Mouse (Mus musculus): ENCODE data around the gene Naaladl1. TPM values are rescaled to one million over a fixed set of nuclear protein-coding genes. Genes with fewer than 3 reads are reported as not detected.
"Not testable (repeated sequence)": the region's sequence is repeated elsewhere in the genome, so short reads cannot be mapped to it uniquely, and the experiment has no call there.

The Naaladl1 gene
- polyA plus RNA-seq, 1 experiment from 2014 or later: 0.47 TPM

- Histone ChIP-seq H3K36me3 (ENCODE audit: insufficient read depth, low read length) (no peaks in the 10 kb centered on the region), H3K4me2 (replicated peaks; ENCODE audit: low read depth, low read length) (no peak overlapping the region), H3K4me1 (ENCODE audit: insufficient read depth, low read length) (peaks cover 9% of the 10 kb centered on the region; the same call in 1 of the 2 replicates), H3K27ac (ENCODE audit: low read length) (no peak overlapping the region), H3K27me3 (ENCODE audit: insufficient read depth, low read length) (no peaks in the 10 kb centered on the region), H3K9ac (replicated peaks; ENCODE audit: low read length) (no peak overlapping the region), H3K4me3 (ENCODE audit: low read length) (no peak overlapping the region), H3K9me3 (ENCODE audit: low read length) (no peaks in the 10 kb centered on the region)
- 25% methylated on average over 4 of the region's 4 CpGs for WGBS
- no peak for ATAC-seq (ENCODE audit: low FRiP score, low TSS enrichment)
Measured at GRCm38 (mm10) chr19:6126289-6126688, 20.7 kb downstream of the Naaladl1 start.

DNA sequence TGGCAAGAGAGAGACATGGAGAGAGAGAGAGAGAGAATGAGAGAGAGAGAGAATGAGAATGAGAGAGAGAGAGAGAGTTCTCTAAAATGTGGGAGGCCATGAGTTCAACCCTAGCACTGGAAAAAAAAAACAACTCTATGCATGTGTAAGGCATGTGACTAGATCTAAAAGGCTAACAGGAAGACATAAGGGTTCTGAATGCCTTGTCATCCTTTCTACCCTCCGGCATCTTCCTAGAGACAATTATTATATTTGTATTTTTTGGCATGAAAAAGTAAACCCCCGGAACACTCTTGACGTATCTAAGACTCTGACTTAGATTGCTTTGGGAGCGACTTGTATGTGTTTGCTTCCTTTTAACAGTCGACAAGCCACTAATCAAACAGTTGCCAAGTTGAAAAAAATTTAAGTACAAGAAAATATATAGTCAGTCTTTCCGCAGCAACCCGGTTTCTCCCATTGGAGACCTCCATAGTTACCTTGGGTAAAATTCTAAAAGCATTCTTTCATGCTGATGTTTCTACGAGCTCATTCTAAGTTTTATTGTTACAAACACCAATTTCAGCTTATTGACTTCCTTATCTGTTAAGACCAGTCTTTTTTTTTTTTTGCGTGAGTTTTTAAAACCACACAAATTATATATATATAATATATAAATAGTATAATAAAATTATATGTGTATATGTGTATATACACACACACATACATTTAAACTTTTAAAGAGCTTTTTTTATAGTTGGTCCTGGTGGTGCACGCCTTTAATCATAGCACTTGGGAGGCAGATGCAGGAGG lies 21.4 kb downstream of the Naaladl1 start:
- H3K4me1 ChIP-seq (ENCODE audit: insufficient read depth, low read length): peaks cover 5% of the 10 kb centered on the region; the same call in 1 of the 2 replicates
- peak overlapping the region; percentile 64 for H3K4me2 ChIP-seq (replicated peaks; ENCODE audit: low read depth, low read length)
- H3K9me3 ChIP-seq (ENCODE audit: low read length): no peaks in the 10 kb centered on the region
- 68% methylated on average over 10 of the region's 10 CpGs for WGBS
- no peaks in the 10 kb centered on the region for H3K36me3 ChIP-seq (ENCODE audit: insufficient read depth, low read length)
- peak overlapping the region; percentile 64 for H3K4me3 ChIP-seq (ENCODE audit: low read length)
- peak overlapping the region; percentile 93 for H3K27ac ChIP-seq (ENCODE audit: low read length)
- H3K27me3 ChIP-seq (ENCODE audit: insufficient read depth, low read length): no peaks in the 10 kb centered on the region
- peak overlapping the region; percentile 80; the same call in 1 of the 2 replicates for H3K9ac ChIP-seq (replicated peaks; ENCODE audit: low read length)
- ATAC-seq (ENCODE audit: low FRiP score, low TSS enrichment): no peak

DNA sequence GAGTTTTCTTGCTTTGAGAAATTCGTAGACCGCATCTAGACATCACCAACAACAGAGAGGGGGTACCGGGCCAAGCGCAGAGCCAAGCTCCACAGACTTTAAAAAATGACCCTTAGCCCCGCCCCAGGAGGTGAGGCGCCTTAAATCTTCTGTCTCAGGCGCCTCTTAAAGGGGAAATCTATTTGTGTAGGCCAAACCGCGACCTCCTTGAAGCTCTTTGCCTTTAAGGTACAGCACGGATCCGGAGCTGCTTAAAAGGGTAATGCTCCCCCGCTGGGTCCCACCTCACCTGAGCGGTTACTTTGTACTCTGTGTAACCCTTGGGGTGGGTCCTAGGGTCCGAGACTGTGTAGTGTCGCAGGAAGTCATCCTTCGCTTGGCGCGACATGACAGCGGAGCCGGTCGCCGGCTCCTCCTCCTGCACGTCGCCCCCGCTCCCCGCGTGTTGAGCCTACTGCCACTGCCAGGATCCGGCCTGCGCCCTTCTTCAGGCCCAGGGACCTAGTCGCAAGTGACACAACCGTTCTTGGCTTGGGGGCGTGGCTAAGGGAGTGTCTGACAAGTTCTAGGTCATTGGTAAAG lies 22.3 kb downstream of the Naaladl1 start, which contains the start of gene Snx15:
Gene Snx15, minus strand, starts transcription at position 545 of the 582 bp plus-strand sequence.
- H3K4me1 ChIP-seq (ENCODE audit: insufficient read depth, low read length): peaks cover 5% of the 10 kb centered on the region; the same call in 1 of the 2 replicates
- under 1% methylated on average over 32 of the region's 32 CpGs for WGBS
- H3K4me2 ChIP-seq (replicated peaks; ENCODE audit: low read depth, low read length): peak within 1 kb of the TSS; percentile 64
- peak within 1 kb of the TSS; percentile 80 for H3K9ac ChIP-seq (replicated peaks; ENCODE audit: low read length)
- no peaks in the 10 kb centered on the region for H3K36me3 ChIP-seq (ENCODE audit: insufficient read depth, low read length)
- H3K27ac ChIP-seq (ENCODE audit: low read length): peak within 1 kb of the TSS; percentile 93
- no peaks in the 10 kb centered on the region for H3K9me3 ChIP-seq (ENCODE audit: low read length)
- peak; percentile 97 for ATAC-seq (ENCODE audit: low FRiP score, low TSS enrichment)
- H3K27me3 ChIP-seq (ENCODE audit: insufficient read depth, low read length): no peaks in the 10 kb centered on the region
- peak within 1 kb of the TSS; percentile 64 for H3K4me3 ChIP-seq (ENCODE audit: low read length)

DNA sequence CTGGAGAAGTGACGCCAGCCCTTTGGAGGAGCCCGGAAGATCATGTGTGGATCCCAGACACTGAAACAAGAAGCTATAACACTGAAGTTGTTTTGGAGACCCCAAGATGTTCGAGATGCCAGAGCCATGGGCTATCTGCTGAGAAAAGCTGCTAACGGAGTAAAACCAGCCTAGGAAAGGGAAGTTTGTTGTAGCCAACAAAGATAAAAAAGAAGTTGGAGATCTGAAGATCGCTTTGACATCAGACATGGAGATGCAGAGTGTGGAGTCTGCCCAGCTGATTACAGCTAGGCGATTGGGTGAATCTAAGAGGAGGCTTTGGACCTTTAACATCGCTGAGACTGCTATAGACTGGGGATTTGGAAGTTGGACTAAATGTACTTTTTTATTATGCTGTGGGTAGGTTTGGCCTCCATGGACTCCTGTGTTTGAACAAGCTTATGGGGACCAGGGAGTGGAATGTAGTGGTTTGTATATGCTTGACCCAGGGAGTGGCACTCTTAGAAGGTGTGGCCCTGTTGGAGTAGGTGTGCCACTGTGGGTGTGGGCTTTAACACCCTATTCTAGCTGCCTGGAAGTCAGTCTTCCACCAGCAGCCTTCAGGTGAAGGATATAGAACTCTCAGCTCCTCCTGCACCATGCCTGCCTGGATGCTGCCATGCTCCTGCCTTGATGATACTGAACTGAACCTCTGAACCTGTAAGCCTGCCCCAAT lies 25.0 kb downstream of the Naaladl1 start:
- WGBS: 81% methylated on average over 7 of the region's 7 CpGs
- ATAC-seq (ENCODE audit: low FRiP score, low TSS enrichment); H3K4me1 ChIP-seq (ENCODE audit: insufficient read depth, low read length); H3K4me3 ChIP-seq (ENCODE audit: low read length); H3K36me3 ChIP-seq (ENCODE audit: insufficient read depth, low read length); H3K27me3 ChIP-seq (ENCODE audit: insufficient read depth, low read length); H3K9ac ChIP-seq (replicated peaks; ENCODE audit: low read length); H3K27ac ChIP-seq (ENCODE audit: low read length); H3K9me3 ChIP-seq (ENCODE audit: low read length); H3K4me2 ChIP-seq (replicated peaks; ENCODE audit: low read depth, low read length): not testable (repeated sequence)

- Histone ChIP-seq H3K9ac (replicated peaks; ENCODE audit: low read length) (no peak overlapping the region; the same call in 1 of the 2 replicates), H3K4me1 (ENCODE audit: insufficient read depth, low read length) (peaks cover 5% of the 10 kb centered on the region; the same call in 1 of the 2 replicates)
- 87% methylated on average over 7 of the region's 7 CpGs for WGBS
Measured at GRCm38 (mm10) chr19:6132171-6132827, 26.7 kb downstream of the Naaladl1 start.

DNA sequence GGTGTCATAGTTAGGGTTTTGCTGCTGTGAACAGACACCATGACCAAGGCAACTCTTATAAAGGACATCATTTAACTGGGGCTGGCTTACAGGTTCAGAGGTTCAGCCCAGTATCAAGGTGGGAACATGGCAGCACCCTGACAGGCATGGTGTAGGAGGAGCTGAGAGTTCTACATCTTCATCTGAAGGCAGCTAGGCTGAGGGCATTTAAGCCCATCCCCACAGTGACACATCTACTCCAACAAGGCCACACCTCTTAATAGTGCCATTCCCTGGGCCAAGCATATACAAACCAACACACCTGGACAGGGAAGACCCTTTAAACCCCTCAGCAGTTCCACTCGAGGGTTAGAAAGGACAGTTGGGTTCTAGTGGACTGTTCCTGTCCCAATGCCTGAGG lies 27.6 kb downstream of the Naaladl1 start:
- not testable (repeated sequence) for H3K4me1 ChIP-seq (ENCODE audit: insufficient read depth, low read length); H3K9ac ChIP-seq (replicated peaks; ENCODE audit: low read length); H3K4me2 ChIP-seq (replicated peaks; ENCODE audit: low read depth, low read length); H3K27ac ChIP-seq (ENCODE audit: low read length); H3K27me3 ChIP-seq (ENCODE audit: insufficient read depth, low read length); ATAC-seq (ENCODE audit: low FRiP score, low TSS enrichment); H3K4me3 ChIP-seq (ENCODE audit: low read length); H3K9me3 ChIP-seq (ENCODE audit: low read length)
- H3K36me3 ChIP-seq (ENCODE audit: insufficient read depth, low read length): peaks cover 13% of the 10 kb centered on the region; the same call in 1 of the 2 replicates
- 52% methylated on average over 1 of the region's 1 CpGs for WGBS

More at GRCm38 (mm10) chr19:6132171-6132827, 26.7 kb downstream of the Naaladl1 start:
- no peak overlapping the region for H3K4me2 ChIP-seq (replicated peaks; ENCODE audit: low read depth, low read length)
- peaks cover 8% of the 10 kb centered on the region; the same call in 1 of the 2 replicates for H3K36me3 ChIP-seq (ENCODE audit: insufficient read depth, low read length)
- no peak overlapping the region for H3K4me3 ChIP-seq (ENCODE audit: low read length)
- no peak for ATAC-seq (ENCODE audit: low FRiP score, low TSS enrichment)
- H3K27me3 ChIP-seq (ENCODE audit: insufficient read depth, low read length): no peaks in the 10 kb centered on the region
- H3K27ac ChIP-seq (ENCODE audit: low read length): no peak overlapping the region
- H3K9me3 ChIP-seq (ENCODE audit: low read length): no peaks in the 10 kb centered on the region

DNA sequence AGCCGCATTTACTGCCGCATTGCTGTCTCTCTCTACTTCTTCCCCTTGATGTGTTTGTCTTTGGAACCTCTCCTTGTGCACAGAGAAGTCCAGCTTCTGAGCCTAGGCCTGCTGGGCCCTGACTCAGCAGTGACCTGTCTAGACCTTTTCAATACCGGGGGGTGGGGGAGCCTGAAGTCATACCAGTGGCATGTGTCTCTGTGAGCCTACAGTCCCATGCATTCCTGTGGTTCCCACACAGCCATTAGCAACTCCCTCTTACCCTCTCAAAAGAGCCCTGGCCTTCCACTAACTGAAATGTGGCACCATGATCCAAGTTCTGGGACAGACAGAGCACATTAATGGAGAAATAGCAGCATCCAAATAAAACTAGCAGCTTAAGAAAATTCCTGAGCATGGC lies 30.8 kb downstream of the Naaladl1 start:
- H3K27me3 ChIP-seq (ENCODE audit: insufficient read depth, low read length): no peaks in the 10 kb centered on the region
- no peak overlapping the region for H3K9ac ChIP-seq (replicated peaks; ENCODE audit: low read length)
- H3K9me3 ChIP-seq (ENCODE audit: low read length): no peaks in the 10 kb centered on the region
- no peak overlapping the region for H3K27ac ChIP-seq (ENCODE audit: low read length)
- H3K4me2 ChIP-seq (replicated peaks; ENCODE audit: low read depth, low read length): no peak overlapping the region
- 70% methylated on average over 3 of the region's 3 CpGs for WGBS
- H3K4me1 ChIP-seq (ENCODE audit: insufficient read depth, low read length): peaks cover 7% of the 10 kb centered on the region; the same call in 1 of the 2 replicates
- peaks cover 13% of the 10 kb centered on the region; the same call in 1 of the 2 replicates for H3K36me3 ChIP-seq (ENCODE audit: insufficient read depth, low read length)
- H3K4me3 ChIP-seq (ENCODE audit: low read length): no peak overlapping the region
- ATAC-seq (ENCODE audit: low FRiP score, low TSS enrichment): no peak

DNA sequence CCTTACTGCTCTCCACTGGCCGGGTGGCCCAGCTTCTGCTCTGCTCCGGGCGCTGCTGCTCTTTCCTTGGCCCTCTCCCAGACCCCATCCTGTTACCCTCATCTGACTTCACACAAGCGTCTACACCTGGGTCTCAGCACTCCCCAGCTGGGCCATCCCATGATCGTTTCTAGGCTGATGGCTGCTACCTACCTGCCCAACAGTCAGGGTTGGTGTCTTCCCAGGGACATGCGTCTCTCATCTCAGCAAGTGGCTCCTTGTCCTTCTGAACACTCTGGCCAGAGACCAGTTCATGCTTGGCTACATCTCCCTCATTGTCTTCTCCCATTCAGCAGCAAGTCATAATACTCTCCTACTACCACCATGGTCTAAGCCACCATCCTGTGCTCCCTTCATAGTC lies 34.1 kb downstream of the Naaladl1 start:
- no peak for ATAC-seq (ENCODE audit: low FRiP score, low TSS enrichment)
- Histone ChIP-seq H3K27me3 (ENCODE audit: insufficient read depth, low read length) (no peaks in the 10 kb centered on the region), H3K27ac (ENCODE audit: low read length) (no peak overlapping the region), H3K9me3 (ENCODE audit: low read length) (no peaks in the 10 kb centered on the region), H3K9ac (replicated peaks; ENCODE audit: low read length) (peak overlapping the region; percentile 74; the same call in 1 of the 2 replicates), H3K4me1 (ENCODE audit: insufficient read depth, low read length) (peaks cover 7% of the 10 kb centered on the region; the same call in 1 of the 2 replicates), H3K4me3 (ENCODE audit: low read length) (peak overlapping the region; percentile 70), H3K36me3 (ENCODE audit: insufficient read depth, low read length) (peaks cover 13% of the 10 kb centered on the region; the same call in 1 of the 2 replicates), H3K4me2 (replicated peaks; ENCODE audit: low read depth, low read length) (peak overlapping the region; percentile 76)
- 94% methylated on average over 6 of the region's 6 CpGs for WGBS

DNA sequence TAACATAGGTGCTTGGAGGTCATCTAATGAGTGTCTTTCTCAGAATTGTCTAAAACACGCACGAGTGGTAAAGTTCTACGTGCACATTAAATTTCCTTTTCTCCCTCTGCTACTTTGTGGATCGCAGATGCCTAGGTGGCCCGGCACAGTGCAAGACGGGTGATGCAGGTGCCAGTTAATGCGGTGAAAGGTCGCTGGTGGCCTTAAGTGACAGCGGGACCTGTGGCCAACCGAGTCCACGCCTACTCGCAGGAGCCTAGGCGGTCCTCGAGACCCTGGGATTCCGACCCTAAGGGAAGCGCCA lies 34.7 kb downstream of the Naaladl1 start:
- H3K4me1 ChIP-seq (ENCODE audit: insufficient read depth, low read length): peaks cover 7% of the 10 kb centered on the region; the same call in 1 of the 2 replicates
- 6% methylated on average over 16 of the region's 16 CpGs for WGBS
- no peaks in the 10 kb centered on the region for H3K9me3 ChIP-seq (ENCODE audit: low read length)
- H3K4me3 ChIP-seq (ENCODE audit: low read length): peak overlapping the region; percentile 70
- H3K9ac ChIP-seq (replicated peaks; ENCODE audit: low read length): peak overlapping the region; percentile 74
- no peaks in the 10 kb centered on the region for H3K27me3 ChIP-seq (ENCODE audit: insufficient read depth, low read length)
- H3K27ac ChIP-seq (ENCODE audit: low read length): peak overlapping the region; percentile 95
- H3K36me3 ChIP-seq (ENCODE audit: insufficient read depth, low read length): peaks cover 9% of the 10 kb centered on the region; the same call in 1 of the 2 replicates
- H3K4me2 ChIP-seq (replicated peaks; ENCODE audit: low read depth, low read length): peak overlapping the region; percentile 76
- ATAC-seq (ENCODE audit: low FRiP score, low TSS enrichment): no peak
